Mouse (Mus musculus) MEL (cell line): ENCODE data around the gene Spi1. TPM values are rescaled to one million over a fixed set of nuclear protein-coding genes. Genes with fewer than 3 reads are reported as not detected.

Experiments
- DNase-seq: peaks from one replicate; pipeline ENCODE4 v3.0.0; 2011; ENCODE audit warnings: low read depth, low spot score
- H3K27ac ChIP-seq: 2 replicates; pipeline ENCODE4 v1.5.1; 2012; ENCODE audit warnings: low read depth, mild to moderate bottlenecking, control low read depth, low read length, moderate library complexity; ENCODE audit not compliant: control insufficient read depth
- H3K27me3 ChIP-seq, 2 experiments: fragments of 150-350 bp in 1 of 2; sonication (generic) in 1 of 2; 2 replicates each; pipeline ENCODE4 v1.6.1; 2012; ENCODE audit warnings: low read length in 2 of 2, mild to moderate bottlenecking in 2 of 2, improper control_type of control experiment in 1 of 2, moderate library complexity in 1 of 2; ENCODE audit not compliant: insufficient read depth in 2 of 2, control insufficient read depth in 1 of 2
- H3K36me3 ChIP-seq, 2 experiments: 2 replicates each; pipeline ENCODE4 v1.6.1; 2012 to 2014; ENCODE audit warnings: low read length in 2 of 2, improper control_type of control experiment in 1 of 2, inconsistent platforms in 1 of 2, mild to moderate bottlenecking in 1 of 2; ENCODE audit not compliant: insufficient read depth in 2 of 2, control insufficient read depth in 1 of 2
- H3K4me1 ChIP-seq, 2 experiments: fragments of 150-350 bp in 1 of 2; sonication (generic) in 1 of 2; 2 replicates each; pipeline ENCODE4 v1.6.1; 2012; ENCODE audit warnings: low read length in 2 of 2, improper control_type of control experiment in 1 of 2, mild to moderate bottlenecking in 1 of 2; ENCODE audit not compliant: insufficient read depth in 2 of 2, control insufficient read depth in 1 of 2
- H3K4me3 ChIP-seq, 2 experiments: fragments of 150-350 bp in 1 of 2; sonication (generic) in 1 of 2; 2 replicates each; pipeline ENCODE4 v1.5.1; 2012; ENCODE audit warnings: low read depth in 2 of 2, low read length in 2 of 2, mild to moderate bottlenecking in 2 of 2, moderate library complexity in 2 of 2, control low read depth in 1 of 2, improper control_type of control experiment in 1 of 2; ENCODE audit not compliant: control insufficient read depth in 1 of 2, insufficient read depth in 1 of 2
- H3K79me2 ChIP-seq: 2 replicates; pipeline ENCODE4 v1.6.1; 2012; ENCODE audit warnings: mild to moderate bottlenecking, low read length, moderate library complexity; ENCODE audit not compliant: control insufficient read depth, poor library complexity, insufficient read depth
- H3K9ac ChIP-seq: 2 replicates; pipeline ENCODE4 v1.6.1; 2012; ENCODE audit warnings: low read depth, mild to moderate bottlenecking, control low read depth, low read length, moderate library complexity; ENCODE audit not compliant: control insufficient read depth, poor library complexity, severe bottlenecking
- H3K9me3 ChIP-seq: fragments of 150-350 bp; sonication (generic); replicated peaks from 2 replicates; pipeline ENCODE4 v1.6.1; 2012; ENCODE audit warnings: mild to moderate bottlenecking, low read length, improper control_type of control experiment, moderate library complexity; ENCODE audit not compliant: insufficient read depth
- BHLHE40 ChIP-seq: IDR thresholded peaks from 2 replicates; pipeline ENCODE4 v1.6.1; 2012; ENCODE audit warnings: low read depth, mild to moderate bottlenecking, inconsistent platforms, low read length, improper control_type of control experiment, borderline replicate concordance
- CHD1 ChIP-seq: IDR thresholded peaks from 2 replicates; pipeline ENCODE4 v1.6.1; 2012; ENCODE audit warnings: low read depth, mild to moderate bottlenecking, inconsistent platforms, low read length, improper control_type of control experiment
- CHD2 ChIP-seq: IDR thresholded peaks from 2 replicates; pipeline ENCODE4 v1.6.1; 2011; ENCODE audit warnings: low read length, improper control_type of control experiment
- CTCF ChIP-seq, 3 experiments: IDR thresholded peaks in 2 of 3; conservative IDR thresholded peaks in 1 of 3; 2 replicates each; pipeline ENCODE4 v1.5.1; 2011 to 2012; ENCODE audit warnings: low read length in 3 of 3, low read depth in 2 of 3, mild to moderate bottlenecking in 2 of 3, improper control_type of control experiment in 1 of 3, inconsistent platforms in 1 of 3, mixed read lengths in 1 of 3, moderate library complexity in 1 of 3; ENCODE audit not compliant: control insufficient read depth in 1 of 3, insufficient read depth in 1 of 3, poor library complexity in 1 of 3, severe bottlenecking in 1 of 3
- E2F4 ChIP-seq: IDR thresholded peaks from 2 replicates; pipeline ENCODE4 v1.6.1; 2011; ENCODE audit warnings: low read depth, low read length, improper control_type of control experiment, borderline replicate concordance
- ELF1 ChIP-seq: IDR thresholded peaks from 2 replicates; pipeline ENCODE4 v1.6.1; 2014; ENCODE audit warnings: low read depth, mild to moderate bottlenecking, inconsistent platforms, low read length, improper control_type of control experiment, moderate library complexity
- EP300 ChIP-seq, 2 experiments: IDR thresholded peaks; 2 replicates each; pipeline ENCODE4 v1.6.1; 2011; ENCODE audit warnings: improper control_type of control experiment in 2 of 2, low read length in 2 of 2, low read depth in 1 of 2, mild to moderate bottlenecking in 1 of 2
- ETS1 ChIP-seq: IDR thresholded peaks from 2 replicates; pipeline ENCODE4 v1.6.1; 2012; ENCODE audit warnings: low read depth, mild to moderate bottlenecking, inconsistent platforms, low read length, improper control_type of control experiment, moderate library complexity
- GATA1 ChIP-seq: IDR thresholded peaks from 2 replicates; pipeline ENCODE4 v1.6.1; 2011; ENCODE audit warnings: low read depth, low read length, improper control_type of control experiment
- HCFC1 ChIP-seq: IDR thresholded peaks from 2 replicates; pipeline ENCODE4 v1.6.1; 2012; ENCODE audit warnings: low read depth, mild to moderate bottlenecking, inconsistent platforms, low read length, improper control_type of control experiment, moderate library complexity
- JUND ChIP-seq: IDR thresholded peaks from 2 replicates; pipeline ENCODE4 v1.6.1; 2011; ENCODE audit warnings: low read depth, mild to moderate bottlenecking, improper control_type of control experiment, low read length
- KAT2A ChIP-seq: conservative IDR thresholded peaks from 2 replicates; pipeline ENCODE4 v1.6.1; 2012; ENCODE audit warnings: low read depth, low read length, improper control_type of control experiment, inconsistent platforms
- MAFK ChIP-seq: IDR thresholded peaks from 2 replicates; pipeline ENCODE4 v1.6.1; 2011; ENCODE audit warnings: low read depth, mild to moderate bottlenecking, low read length, improper control_type of control experiment, borderline replicate concordance
- MAX ChIP-seq: IDR thresholded peaks from 2 replicates; pipeline ENCODE4 v1.6.1; 2011; ENCODE audit warnings: low read length, improper control_type of control experiment
- MAZ ChIP-seq: IDR thresholded peaks from 2 replicates; pipeline ENCODE4 v1.6.1; 2012; ENCODE audit warnings: low read depth, mild to moderate bottlenecking, inconsistent platforms, low read length, improper control_type of control experiment
- MEF2A ChIP-seq: IDR thresholded peaks from 2 replicates; pipeline ENCODE4 v1.6.1; 2014; ENCODE audit warnings: low read depth, mild to moderate bottlenecking, inconsistent platforms, low read length, improper control_type of control experiment; ENCODE audit not compliant: poor library complexity, insufficient replicate concordance, severe bottlenecking; ENCODE audit errors: extremely low read depth
- MXI1 ChIP-seq: IDR thresholded peaks from 2 replicates; pipeline ENCODE4 v1.6.1; 2011; ENCODE audit warnings: mild to moderate bottlenecking, low read depth, low read length, improper control_type of control experiment
- MYB ChIP-seq: IDR thresholded peaks from 2 replicates; pipeline ENCODE4 v1.6.1; 2011; ENCODE audit warnings: mild to moderate bottlenecking, low read depth, low read length, improper control_type of control experiment
- MYC ChIP-seq: IDR thresholded peaks from 2 replicates; pipeline ENCODE4 v1.6.1; 2011; ENCODE audit warnings: low read depth, mild to moderate bottlenecking, low read length, improper control_type of control experiment, moderate library complexity
- NELFE ChIP-seq: IDR thresholded peaks from 2 replicates; pipeline ENCODE4 v1.6.1; 2011; ENCODE audit warnings: low read depth, low read length, improper control_type of control experiment
- NRF1 ChIP-seq: IDR thresholded peaks from 2 replicates; pipeline ENCODE4 v1.6.1; 2014; ENCODE audit warnings: low read depth, mild to moderate bottlenecking, inconsistent platforms, low read length, improper control_type of control experiment, moderate library complexity; ENCODE audit not compliant: poor library complexity, insufficient read depth, severe bottlenecking
- POLR2A ChIP-seq, 2 experiments: IDR thresholded peaks; 2 replicates each; pipeline ENCODE4 v1.6.1; 2011 to 2012; ENCODE audit warnings: low read length in 2 of 2, mild to moderate bottlenecking in 2 of 2, control low read depth in 1 of 2, improper control_type of control experiment in 1 of 2, low read depth in 1 of 2, moderate library complexity in 1 of 2; ENCODE audit not compliant: control insufficient read depth in 1 of 2, insufficient read depth in 1 of 2, poor library complexity in 1 of 2
- POLR2AphosphoS2 ChIP-seq: IDR thresholded peaks from 2 replicates; pipeline ENCODE4 v1.6.1; 2011; ENCODE audit warnings: low read length, improper control_type of control experiment
- POLR2AphosphoS5 ChIP-seq: IDR thresholded peaks from 2 replicates; pipeline ENCODE4 v1.6.1; 2012; ENCODE audit warnings: low read depth, borderline replicate concordance, mild to moderate bottlenecking, inconsistent platforms, low read length, moderate library complexity, mixed read lengths
- RAD21 ChIP-seq: IDR thresholded peaks from 2 replicates; pipeline ENCODE4 v1.6.1; 2011; ENCODE audit warnings: mild to moderate bottlenecking, low read depth, low read length, improper control_type of control experiment
- RCOR1 ChIP-seq: IDR thresholded peaks from 2 replicates; pipeline ENCODE4 v1.6.1; 2012; ENCODE audit warnings: low read depth, mild to moderate bottlenecking, inconsistent platforms, low read length, improper control_type of control experiment
- SIN3A ChIP-seq: IDR thresholded peaks from 2 replicates; pipeline ENCODE4 v1.6.1; 2012; ENCODE audit warnings: low read length, improper control_type of control experiment, inconsistent platforms
- SMC3 ChIP-seq: IDR thresholded peaks from 2 replicates; pipeline ENCODE4 v1.6.1; 2011; ENCODE audit warnings: low read depth, low read length, improper control_type of control experiment
- TAL1 ChIP-seq: IDR thresholded peaks from 2 replicates; pipeline ENCODE4 v1.6.1; 2012; ENCODE audit warnings: mild to moderate bottlenecking, inconsistent platforms, low read length, moderate library complexity, mixed read lengths
- TBP ChIP-seq: IDR thresholded peaks from 2 replicates; pipeline ENCODE4 v1.8.0; 2011; ENCODE audit warnings: low read depth, low read length, improper control_type of control experiment
- TCF12 ChIP-seq: IDR thresholded peaks from 2 replicates; pipeline ENCODE4 v1.6.1; 2014; ENCODE audit warnings: low read depth, mild to moderate bottlenecking, inconsistent platforms, low read length, improper control_type of control experiment, moderate library complexity
- UBTF ChIP-seq: IDR thresholded peaks from 2 replicates; pipeline ENCODE4 v1.6.1; 2012; ENCODE audit warnings: low read depth, mild to moderate bottlenecking, inconsistent platforms, low read length, improper control_type of control experiment, moderate library complexity, borderline replicate concordance; ENCODE audit not compliant: insufficient read depth
- USF1 ChIP-seq: IDR thresholded peaks from 2 replicates; pipeline ENCODE4 v1.6.1; 2014; ENCODE audit warnings: low read depth, mild to moderate bottlenecking, inconsistent platforms, low read length, improper control_type of control experiment, moderate library complexity
- USF2 ChIP-seq, 2 experiments: IDR thresholded peaks; 2 replicates each; pipeline ENCODE4 v1.6.1; 2011 to 2012; ENCODE audit warnings: improper control_type of control experiment in 2 of 2, low read length in 2 of 2, borderline replicate concordance in 1 of 2, inconsistent platforms in 1 of 2, low read depth in 1 of 2, mild to moderate bottlenecking in 1 of 2; ENCODE audit not compliant: insufficient read depth in 1 of 2
- ZC3H11A ChIP-seq: IDR thresholded peaks from 2 replicates; pipeline ENCODE4 v1.6.1; 2012; ENCODE audit warnings: low read depth, mild to moderate bottlenecking, inconsistent platforms, low read length, improper control_type of control experiment
- ZKSCAN1 ChIP-seq: IDR thresholded peaks from 2 replicates; pipeline ENCODE4 v1.6.1; 2012; ENCODE audit warnings: low read depth, mild to moderate bottlenecking, inconsistent platforms, low read length, improper control_type of control experiment, moderate library complexity
- ZMIZ1 ChIP-seq: IDR thresholded peaks from 2 replicates; pipeline ENCODE4 v1.6.1; 2012; ENCODE audit warnings: low read depth, mild to moderate bottlenecking, inconsistent platforms, low read length, improper control_type of control experiment, moderate library complexity
- ZNF384 ChIP-seq: IDR thresholded peaks from 2 replicates; pipeline ENCODE4 v1.6.1; 2012; ENCODE audit warnings: low read depth, mild to moderate bottlenecking, inconsistent platforms, low read length, improper control_type of control experiment
- polyA plus RNA-seq, 2 experiments: library from polyadenylated mRNA; stranded (reverse) in 1 of 2; unstranded in 1 of 2; fragments of >175 nt in 1 of 2; fragments of >200 nt in 1 of 2; gene quantifications; 2 replicates each; pipeline versions ENCODE4 v1.2.1 to v1.2.4; 2012; ENCODE audit warnings: low replicate concordance in 2 of 2, low read depth in 1 of 2; ENCODE audit not compliant: insufficient read length in 2 of 2, insufficient read depth in 1 of 2, missing spikeins in 1 of 2
- total RNA-seq: library from RNA; depleted of rRNA; stranded (reverse); fragments of 300-350 nt; gene quantifications from 2 replicates; pipeline ENCODE4 v1.2.3, GENCODE M21; 2012

Spi1 gene
- total and polyA plus RNA-seq, 3 experiments: 95.9 to 142 (median 129) TPM

- peaks cover 11 to 27% of the 10 kb centered on the region in 2 experiments for H3K4me1 ChIP-seq
- peak overlapping the region; percentile 69 to 83 for H3K4me3 ChIP-seq
- no peaks in the 10 kb centered on the region for H3K27me3 ChIP-seq
- H3K27ac ChIP-seq: peak overlapping the region; percentile 85
- DNase-seq: peak; percentile 84
- peak overlapping the region; percentile 91 for H3K9ac ChIP-seq
- peaks cover 38% of the 10 kb centered on the region for H3K79me2 ChIP-seq
- TF ChIP-seq TAL1 (peak; percentile 82), ETS1 (peak; percentile 92), ZMIZ1 (peak; percentile 66; the same call in 1 of the 2 replicates), UBTF (no peak), BHLHE40 (peak; percentile 66; the same call in 1 of the 2 replicates), SIN3A (peak; percentile 59), CHD1 (no peak), NELFE (no peak; the same call in 1 of the 2 replicates), CHD2 (no peak), SMC3 (no peak), POLR2AphosphoS5 (no peak), TBP (0 out of 2 replicates have a peak, but pooled peaks have one; percentile 31), MYC (no peak), RAD21 (no peak), EP300 (IDR thresholded peaks at IDR 0.05; ENCODE audit: low read depth in 1 of 2, low read length in 2 of 2) (peak; percentile 58 to 80), HCFC1 (no peak), MAZ (peak; percentile 55; the same call in 1 of the 2 replicates), CTCF (IDR thresholded peaks at IDR 0.05 in 2 of 3, conservative IDR thresholded peaks at IDR 0.05 in 1 of 3; ENCODE audit: control insufficient read depth in 1 of 3, insufficient read depth in 1 of 3, low read depth in 2 of 3, low read length in 3 of 3, poor library complexity in 1 of 3, severe bottlenecking in 1 of 3) (no peak), POLR2A (IDR thresholded peaks at IDR 0.05; ENCODE audit: control insufficient read depth in 1 of 2, insufficient read depth in 1 of 2, low read depth in 1 of 2, low read length in 2 of 2, poor library complexity in 1 of 2) (peak; percentile 27 to 70; a peak in 3 of 4 replicates), MAX (no peak), KAT2A (no peak), ELF1 (peak; percentile 59; the same call in 1 of the 2 replicates), ZKSCAN1 (no peak), MXI1 (no peak), MAFK (no peak), POLR2AphosphoS2 (no peak), USF1 (no peak), JUND (no peak), E2F4 (no peak), TCF12 (peak; percentile 88), ZNF384 (no peak), GATA1 (peak; percentile 68), MEF2A (no peak), NRF1 (no peak), MYB (no peak), ZC3H11A (no peak), RCOR1 (peak; percentile 47; the same call in 1 of the 2 replicates), USF2 (IDR thresholded peaks at IDR 0.05; ENCODE audit: borderline replicate concordance in 1 of 2, insufficient read depth in 1 of 2, low read depth in 1 of 2, low read length in 2 of 2) (no peak)
- H3K9me3 ChIP-seq: no peaks in the 10 kb centered on the region
- H3K36me3 ChIP-seq: peaks cover 6 to 17% of the 10 kb centered on the region in 2 experiments; a peak in 3 of 4 replicates
Measured at GRCm38 (mm10) chr2:91096524-91096923, 14.3 kb downstream of the Spi1 start.
